Mouse (Mus musculus) lung, embryonic 14.5 days (tissue): ENCODE measurements around the gene Tmub2. TPM values are rescaled to one million over a fixed set of nuclear protein-coding genes. Genes with fewer than 3 reads are reported as not detected.

ENCODE experiments used
- ATAC-seq: fragments of 200-750 bp; cut with Nextera tagmentation; 2 replicates; pipeline ENCODE4 v1.8.0; 2017; ENCODE audit warnings: mild to moderate bottlenecking, moderate TSS enrichment, moderate library complexity; ENCODE audit not compliant: insufficient read depth
- DNase-seq: peaks from one replicate; pipeline ENCODE4 v3.0.0-alpha.2; 2015
- H3K27ac ChIP-seq: fragments of 300-500 bp; sonication (generic); 2 replicates; pipeline ENCODE4 v1.5.1; 2014; ENCODE audit warnings: low read depth, mild to moderate bottlenecking, moderate library complexity
- H3K27me3 ChIP-seq: fragments of 300-500 bp; sonication (generic); 2 replicates; pipeline ENCODE4 v1.6.1; 2014; ENCODE audit warnings: low read length, control low read depth; ENCODE audit not compliant: insufficient read depth
- H3K36me3 ChIP-seq: fragments of 300-500 bp; sonication (generic); 2 replicates; pipeline ENCODE4 v1.6.1; 2014; ENCODE audit warnings: control low read depth; ENCODE audit not compliant: insufficient read depth
- H3K4me1 ChIP-seq: fragments of 300-500 bp; sonication (generic); 2 replicates; pipeline ENCODE4 v1.6.1; 2014; ENCODE audit warnings: antibody characterized with exemption, control low read depth; ENCODE audit not compliant: insufficient read depth
- H3K4me2 ChIP-seq: fragments of 300-500 bp; sonication (generic); 2 replicates; pipeline ENCODE4 v1.6.1; 2014; ENCODE audit warnings: mild to moderate bottlenecking
- H3K4me3 ChIP-seq: fragments of 300-500 bp; sonication (generic); 2 replicates; pipeline ENCODE4 v1.5.1; 2014; ENCODE audit warnings: low read depth, low read length
- H3K9ac ChIP-seq: fragments of 300-500 bp; sonication (generic); 2 replicates; pipeline ENCODE4 v1.6.1; 2014
- H3K9me3 ChIP-seq: fragments of 300-500 bp; sonication (generic); 2 replicates; pipeline ENCODE4 v1.6.1; 2016; ENCODE audit warnings: low read depth, low read length, control low read depth
- CTCF ChIP-seq: IDR thresholded peaks from 2 replicates; pipeline ENCODE4 v1.5.1; 2016; ENCODE audit warnings: antibody characterized with exemption, low read depth
- WGBS: fragments of 180-500 bp; shearing (Covaris S2); extraction: QIAGEN DNeasy Blood & Tissue Kit; methylation state at CpG from one replicate; pipeline ENCODE4 v1.1.7; 2014; 5-methylcytosine and 5-hydroxymethylcytosine counted together
- polyA plus RNA-seq: library from polyadenylated mRNA; unstranded; fragments of >200 nt; fragmentation: Nextera tagmentation; extraction: Ambion mirVana; gene quantifications from 2 replicates; pipeline ENCODE4 v1.2.1, GENCODE M21; 2014

Gene Tmub2
- polyA plus RNA-seq, 1 experiment from 2014 or later, result 49.9 TPM

DNA sequence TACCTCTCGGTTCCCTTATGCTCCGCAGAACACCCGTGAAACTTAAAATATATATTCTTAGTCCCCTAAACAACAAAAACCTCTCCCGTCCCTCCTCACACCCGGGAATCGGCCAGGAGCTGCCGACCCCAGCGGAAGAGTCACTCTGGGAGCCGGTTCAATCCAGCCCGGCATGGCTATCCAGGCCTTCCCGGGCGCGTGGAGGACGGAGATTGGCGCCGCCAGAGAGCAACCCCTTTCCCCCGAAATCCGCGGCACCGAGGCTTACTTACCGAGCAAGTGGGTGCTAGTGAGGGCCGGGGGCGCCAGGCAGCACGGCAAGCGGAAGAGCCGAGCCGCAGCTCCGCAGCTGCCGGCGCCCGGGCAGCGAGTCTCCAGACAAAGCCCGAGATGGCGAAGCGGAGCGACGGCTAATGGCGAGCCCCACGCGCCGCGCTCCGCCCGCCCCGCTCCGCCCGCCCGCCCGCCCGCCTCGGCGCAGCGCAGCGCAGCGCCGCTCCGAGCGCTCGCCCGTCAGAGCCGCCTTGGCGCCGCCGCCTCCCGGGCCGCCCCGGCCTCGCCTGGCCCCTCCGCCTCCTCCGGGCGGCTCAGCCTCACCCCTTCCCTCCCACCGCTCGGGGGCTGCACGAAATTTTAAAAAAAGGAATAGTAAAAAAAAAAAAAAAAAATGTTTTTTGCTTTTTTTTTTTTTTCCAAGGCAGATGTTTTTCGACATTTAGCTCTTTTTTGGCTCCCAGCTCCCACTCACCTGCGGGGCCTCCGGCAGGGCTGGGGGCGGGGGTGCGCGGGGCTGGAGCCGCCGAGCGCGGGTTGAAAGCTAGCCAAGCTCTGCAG lies 34.1 kb downstream of the Tmub2 start:
- Histone ChIP-seq H3K4me1 (peaks cover 7% of the 10 kb centered on the region; the same call in 1 of the 2 replicates), H3K36me3 (peaks cover 22% of the 10 kb centered on the region), H3K27ac (peak overlapping the region; percentile 99), H3K27me3 (no peaks in the 10 kb centered on the region), H3K9me3 (no peaks in the 10 kb centered on the region), H3K9ac (peak overlapping the region; percentile 99), H3K4me2 (peak overlapping the region; percentile 99), H3K4me3 (peak overlapping the region; percentile 98)
- no peak for TF ChIP-seq CTCF
- WGBS, result under 1% methylated on average over 71 of the region's 84 CpGs
- 0 out of 2 replicates have a peak, but pooled peaks have one; percentile 1 for ATAC-seq
- DNase-seq, result peak; percentile 70

- H3K27ac ChIP-seq, result peak within 1 kb of the TSS; percentile 99
- H3K9me3 ChIP-seq, result no peaks in the 10 kb centered on the region
- H3K4me1 ChIP-seq, result peaks cover 7% of the 10 kb centered on the region; the same call in 1 of the 2 replicates
- H3K4me3 ChIP-seq, result peak within 1 kb of the TSS; percentile 98
- H3K4me2 ChIP-seq, result peak within 1 kb of the TSS; percentile 99
- under 1% methylated on average over 25 of the region's 25 CpGs for WGBS
- H3K27me3 ChIP-seq, result no peaks in the 10 kb centered on the region
- ATAC-seq (no peak), DNase-seq (peak; percentile 85)
- no peak for TF ChIP-seq CTCF
- peak within 1 kb of the TSS; percentile 99 for H3K9ac ChIP-seq
- H3K36me3 ChIP-seq, result peaks cover 15% of the 10 kb centered on the region
These were observed 34.7 kb downstream of the Tmub2 start, which contains the start of gene Ubtf for GRCm38 (mm10) chr11:102319410-102319792. Gene Ubtf (minus strand): TSS chr11:102319742.

DNA sequence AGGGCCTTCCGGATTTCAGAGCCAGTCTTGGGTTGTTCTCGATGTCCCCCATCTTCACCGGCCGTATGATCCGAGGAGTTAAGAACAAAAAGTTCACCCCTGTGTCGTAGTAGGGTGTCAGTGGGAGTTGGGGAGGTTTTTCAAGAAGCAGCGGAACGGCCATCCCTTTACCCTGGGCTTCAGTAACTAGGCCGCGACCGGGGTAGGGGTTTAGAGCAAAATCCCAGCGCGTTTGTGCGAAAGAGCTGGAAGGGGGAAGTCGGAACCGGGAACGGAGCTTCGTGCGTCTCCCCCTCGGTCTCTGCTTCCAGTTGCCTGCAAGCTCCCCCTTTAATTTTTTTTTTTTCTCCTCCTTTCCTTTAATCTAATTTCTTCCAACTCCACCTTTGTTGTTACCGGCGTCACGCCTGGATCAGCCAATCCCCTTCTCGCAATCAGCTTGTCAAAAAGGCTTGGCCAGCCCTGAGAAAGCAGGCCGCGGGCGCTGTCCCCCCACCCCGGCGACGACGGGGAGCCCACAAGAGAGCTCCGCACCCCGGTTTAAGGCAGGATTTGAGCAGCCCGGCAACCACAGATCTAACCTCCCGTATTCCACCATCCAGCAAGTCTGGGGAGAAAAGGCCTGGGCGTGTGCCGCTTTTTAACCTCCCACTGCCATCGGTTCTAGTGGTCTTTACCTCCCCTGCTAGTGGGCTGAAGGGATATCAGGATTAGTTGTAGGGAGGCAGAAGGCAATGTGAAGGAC lies 35.4 kb downstream of the Tmub2 start:
- Histone ChIP-seq H3K4me1 (peaks cover 7% of the 10 kb centered on the region; the same call in 1 of the 2 replicates), H3K9me3 (no peaks in the 10 kb centered on the region), H3K9ac (peak overlapping the region; percentile 99), H3K36me3 (peaks cover 8% of the 10 kb centered on the region; the same call in 1 of the 2 replicates), H3K27me3 (no peaks in the 10 kb centered on the region), H3K4me2 (peak overlapping the region; percentile 99), H3K27ac (peak overlapping the region; percentile 99), H3K4me3 (peak overlapping the region; percentile 98)
- ATAC-seq (peak; percentile 33; the same call in 1 of the 2 replicates), DNase-seq (peak; percentile 89)
- under 1% methylated on average over 38 of the region's 38 CpGs for WGBS
- TF ChIP-seq CTCF, result no peak

DNA sequence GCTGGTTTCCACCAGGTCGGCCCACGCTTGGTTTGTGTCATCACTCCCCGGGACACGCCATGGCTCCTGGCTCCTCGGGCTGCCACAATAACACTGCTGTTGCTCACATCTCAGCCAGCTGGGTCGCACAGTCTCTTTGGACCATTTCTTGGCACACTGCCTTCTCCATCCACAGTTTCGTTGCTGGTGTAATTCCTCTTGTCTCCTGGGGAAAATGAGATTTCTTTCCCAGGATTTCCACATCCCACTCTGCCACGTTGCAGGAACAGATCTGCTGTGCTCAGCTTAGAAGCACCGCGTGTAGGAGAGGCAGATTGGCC lies 35.9 kb downstream of the Tmub2 start:
- DNase-seq, result peak; percentile 91
- H3K4me2 ChIP-seq, result peak overlapping the region; percentile 99
- peak; percentile 25; the same call in 1 of the 2 replicates for ATAC-seq
- peak overlapping the region; percentile 99 for H3K27ac ChIP-seq
- H3K9me3 ChIP-seq, result no peaks in the 10 kb centered on the region
- peak overlapping the region; percentile 99 for H3K9ac ChIP-seq
- 11% methylated on average over 10 of the region's 10 CpGs for WGBS
- peaks cover 7% of the 10 kb centered on the region; the same call in 1 of the 2 replicates for H3K4me1 ChIP-seq
- peaks cover 3% of the 10 kb centered on the region; the same call in 1 of the 2 replicates for H3K36me3 ChIP-seq
- no peaks in the 10 kb centered on the region for H3K27me3 ChIP-seq
- TF ChIP-seq CTCF, result peak; percentile 29
- peak overlapping the region; percentile 98 for H3K4me3 ChIP-seq

DNA sequence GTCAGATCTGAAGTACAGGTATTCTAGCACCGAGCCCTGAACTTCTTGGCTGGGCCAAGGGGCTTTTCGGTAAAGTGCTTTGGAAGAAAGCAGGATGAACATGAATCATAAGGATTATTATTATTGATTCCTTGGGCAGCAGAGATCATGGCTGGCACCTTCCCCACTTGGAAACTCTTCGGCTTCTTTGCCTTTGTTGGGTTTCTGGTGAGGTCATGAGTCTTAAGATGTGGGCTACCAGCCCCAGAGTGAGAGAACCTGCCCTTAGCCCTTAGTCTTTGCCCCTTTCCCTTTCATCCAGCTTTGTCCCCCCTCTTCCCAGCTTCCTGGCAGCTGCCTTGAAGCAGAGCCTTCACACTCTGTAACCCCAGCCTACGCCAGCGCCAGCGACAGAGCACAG lies 37.2 kb downstream of the Tmub2 start:
- DNase-seq (no peak), ATAC-seq (no peak)
- H3K9ac ChIP-seq, result no peak overlapping the region
- H3K4me1 ChIP-seq, result peaks cover 3% of the 10 kb centered on the region; the same call in 1 of the 2 replicates
- no peak overlapping the region for H3K4me3 ChIP-seq
- H3K27ac ChIP-seq, result no peak overlapping the region
- H3K27me3 ChIP-seq, result no peaks in the 10 kb centered on the region
- H3K9me3 ChIP-seq, result no peaks in the 10 kb centered on the region
- TF ChIP-seq CTCF, result no peak
- WGBS, result 74% methylated on average over 6 of the region's 6 CpGs
- no peak overlapping the region for H3K4me2 ChIP-seq
- H3K36me3 ChIP-seq, result no peaks in the 10 kb centered on the region

DNA sequence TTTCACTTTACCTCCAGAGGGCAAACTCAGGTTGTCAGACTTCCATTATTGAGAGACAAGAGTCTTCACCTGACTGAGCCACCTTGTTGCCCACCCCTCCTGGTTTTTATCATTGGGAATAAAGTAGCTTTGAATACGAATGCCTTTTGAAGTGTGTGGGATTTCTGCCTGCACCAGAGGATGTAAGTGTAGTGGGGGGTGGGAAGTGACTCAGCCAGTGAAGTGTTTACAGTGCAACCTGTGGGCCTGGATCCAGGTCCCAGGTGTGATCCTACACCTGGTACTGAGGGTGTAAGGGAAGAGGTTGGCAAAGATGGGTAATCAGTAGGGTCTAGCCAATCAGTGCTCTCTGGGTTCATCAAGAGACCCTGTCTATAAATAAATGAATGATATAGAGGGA lies 38.8 kb downstream of the Tmub2 start:
- H3K9me3 ChIP-seq, result no peaks in the 10 kb centered on the region
- 59% methylated on average over 1 of the region's 1 CpGs for WGBS
- H3K4me3 ChIP-seq, result no peak overlapping the region
- ATAC-seq (no peak), DNase-seq (peak; percentile 22)
- H3K27me3 ChIP-seq, result no peaks in the 10 kb centered on the region
- no peaks in the 10 kb centered on the region for H3K36me3 ChIP-seq
- no peak overlapping the region for H3K4me2 ChIP-seq
- no peak overlapping the region for H3K9ac ChIP-seq
- no peak overlapping the region for H3K27ac ChIP-seq
- H3K4me1 ChIP-seq, result peaks cover 3% of the 10 kb centered on the region; the same call in 1 of the 2 replicates
- no peak for TF ChIP-seq CTCF

GRCm38 (mm10) chr11:102327250-102327649 lies 42.5 kb downstream of the Tmub2 start:
- Histone ChIP-seq H3K4me1 (no peaks in the 10 kb centered on the region), H3K9me3 (no peaks in the 10 kb centered on the region), H3K27me3 (no peaks in the 10 kb centered on the region), H3K4me2 (no peak overlapping the region), H3K27ac (no peak overlapping the region), H3K4me3 (no peak overlapping the region), H3K36me3 (no peaks in the 10 kb centered on the region), H3K9ac (no peak overlapping the region)
- WGBS, result 51% methylated on average over 5 of the region's 5 CpGs
- no peak for DNase-seq
- TF ChIP-seq CTCF, result no peak
- ATAC-seq, result no peak
